Mouse (Mus musculus): ENCODE data around the gene Gbe1. TPM values are rescaled to one million over a fixed set of nuclear protein-coding genes. Genes with fewer than 3 reads are reported as not detected.

Gbe1 gene
- polyA plus RNA-seq (2016; fragmentation: Nextera tagmentation; extraction: Ambion mirVana): 14.6 and 16.2 TPM in 2 replicates

- no peaks in the 10 kb centered on the region for H3K27me3 ChIP-seq
- peak; percentile 98 for ATAC-seq (ENCODE audit: low FRiP score)
- peak within 1 kb of the TSS; percentile 66 for H3K4me2 ChIP-seq (replicated peaks)
Measured at GRCm38 (mm10) chr16:70313886-70314577, at the start of gene Gbe1. Gbe1 (plus strand) TSS chr16:70313949.

GRCm38 (mm10) chr16:70310691-70311090 is 3.1 kb upstream of the Gbe1 start:
- WGBS: 91% methylated on average over 4 of the region's 4 CpGs
- H3K36me3 ChIP-seq: no peaks in the 10 kb centered on the region
- no peaks in the 10 kb centered on the region for H3K9me3 ChIP-seq (replicated peaks)
- no peak overlapping the region for H3K27ac ChIP-seq
- no peak overlapping the region for H3K4me2 ChIP-seq (replicated peaks)
- no peak overlapping the region for H3K9ac ChIP-seq
- no peak for ATAC-seq (ENCODE audit: low FRiP score)
- no peak overlapping the region for H3K4me3 ChIP-seq
- peaks cover 4% of the 10 kb centered on the region; the same call in 1 of the 2 replicates for H3K4me1 ChIP-seq
- no peaks in the 10 kb centered on the region for H3K27me3 ChIP-seq

More at GRCm38 (mm10) chr16:70313886-70314577, at the start of gene Gbe1:
- Histone ChIP-seq H3K9ac (peak within 1 kb of the TSS; percentile 79), H3K4me1 (peaks cover 4% of the 10 kb centered on the region; the same call in 1 of the 2 replicates), H3K4me3 (peak within 1 kb of the TSS; percentile 67), H3K36me3 (no peaks in the 10 kb centered on the region), H3K9me3 (replicated peaks) (no peaks in the 10 kb centered on the region), H3K27ac (peak within 1 kb of the TSS; percentile 91)
- under 1% methylated on average over 71 of the region's 82 CpGs for WGBS

- Histone ChIP-seq H3K9ac (peak overlapping the region; percentile 79), H3K4me3 (peak overlapping the region; percentile 67), H3K27me3 (no peaks in the 10 kb centered on the region), H3K4me1 (peaks cover 4% of the 10 kb centered on the region; the same call in 1 of the 2 replicates), H3K36me3 (no peaks in the 10 kb centered on the region), H3K4me2 (replicated peaks) (peak overlapping the region; percentile 66), H3K9me3 (replicated peaks) (no peaks in the 10 kb centered on the region), H3K27ac (peak overlapping the region; percentile 91)
- 6% methylated on average over 7 of the region's 7 CpGs for WGBS
- ATAC-seq (ENCODE audit: low FRiP score): peak; percentile 1; the same call in 1 of the 2 replicates
Measured at GRCm38 (mm10) chr16:70313496-70313885, 258 bp upstream of the Gbe1 start.

- Histone ChIP-seq H3K9ac (peak overlapping the region; percentile 79; the same call in 1 of the 2 replicates), H3K27ac (peak overlapping the region; percentile 91), H3K4me1 (peaks cover 4% of the 10 kb centered on the region; the same call in 1 of the 2 replicates), H3K27me3 (no peaks in the 10 kb centered on the region), H3K9me3 (replicated peaks) (no peaks in the 10 kb centered on the region), H3K4me3 (peak overlapping the region; percentile 67), H3K36me3 (no peaks in the 10 kb centered on the region), H3K4me2 (replicated peaks) (peak overlapping the region; percentile 66)
- 1% methylated on average over 9 of the region's 9 CpGs for WGBS
- peak; percentile 2; the same call in 1 of the 2 replicates for ATAC-seq (ENCODE audit: low FRiP score)
Measured at GRCm38 (mm10) chr16:70314578-70314930, 805 bp downstream of the Gbe1 start.

GRCm38 (mm10) chr16:70315261-70315660 is 1.5 kb downstream of the Gbe1 start:
- no peaks in the 10 kb centered on the region for H3K9me3 ChIP-seq (replicated peaks)
- H3K9ac ChIP-seq: no peak overlapping the region
- no peak overlapping the region for H3K27ac ChIP-seq
- WGBS: 47% methylated on average over 3 of the region's 3 CpGs
- H3K36me3 ChIP-seq: no peaks in the 10 kb centered on the region
- H3K4me1 ChIP-seq: peaks cover 4% of the 10 kb centered on the region; the same call in 1 of the 2 replicates
- H3K4me2 ChIP-seq (replicated peaks): no peak overlapping the region
- no peak for ATAC-seq (ENCODE audit: low FRiP score)
- no peak overlapping the region for H3K4me3 ChIP-seq
- no peaks in the 10 kb centered on the region for H3K27me3 ChIP-seq

- H3K4me2 ChIP-seq (replicated peaks): no peak overlapping the region
- peaks cover 4% of the 10 kb centered on the region; the same call in 1 of the 2 replicates for H3K4me1 ChIP-seq
- peak; percentile 17; the same call in 1 of the 2 replicates for ATAC-seq (ENCODE audit: low FRiP score)
- no peaks in the 10 kb centered on the region for H3K9me3 ChIP-seq (replicated peaks)
- WGBS: 43% methylated on average over 3 of the region's 3 CpGs
- peaks cover 2% of the 10 kb centered on the region; the same call in 1 of the 2 replicates for H3K27me3 ChIP-seq
- H3K36me3 ChIP-seq: no peaks in the 10 kb centered on the region
- no peak overlapping the region for H3K4me3 ChIP-seq
- H3K27ac ChIP-seq: no peak overlapping the region
- H3K9ac ChIP-seq: no peak overlapping the region
Measured at GRCm38 (mm10) chr16:70315862-70316390, 2.2 kb downstream of the Gbe1 start.

- H3K9me3 ChIP-seq (replicated peaks): no peaks in the 10 kb centered on the region
- no peak overlapping the region for H3K27ac ChIP-seq
- H3K4me1 ChIP-seq: peaks cover 3% of the 10 kb centered on the region; the same call in 1 of the 2 replicates
- ATAC-seq (ENCODE audit: low FRiP score): no peak
- no peaks in the 10 kb centered on the region for H3K36me3 ChIP-seq
- no peak overlapping the region for H3K9ac ChIP-seq
- no peak overlapping the region for H3K4me3 ChIP-seq
- H3K4me2 ChIP-seq (replicated peaks): no peak overlapping the region
- WGBS: 87% methylated on average over 6 of the region's 6 CpGs
- H3K27me3 ChIP-seq: peaks cover 2% of the 10 kb centered on the region; the same call in 1 of the 2 replicates
Measured at GRCm38 (mm10) chr16:70319388-70319787, 5.6 kb downstream of the Gbe1 start.

GRCm38 (mm10) chr16:70320612-70321280 is 7.0 kb downstream of the Gbe1 start:
- no peak overlapping the region for H3K9ac ChIP-seq
- H3K27ac ChIP-seq: no peak overlapping the region
- no peak overlapping the region for H3K4me2 ChIP-seq (replicated peaks)
- H3K4me1 ChIP-seq: no peaks in the 10 kb centered on the region
- no peak overlapping the region for H3K4me3 ChIP-seq
- no peaks in the 10 kb centered on the region for H3K36me3 ChIP-seq
- H3K27me3 ChIP-seq: peaks cover 2% of the 10 kb centered on the region; the same call in 1 of the 2 replicates
- H3K9me3 ChIP-seq (replicated peaks): no peaks in the 10 kb centered on the region
- 78% methylated on average over 10 of the region's 10 CpGs for WGBS
- no peak for ATAC-seq (ENCODE audit: low FRiP score)

- Histone ChIP-seq H3K4me3 (no peak overlapping the region), H3K4me2 (replicated peaks) (no peak overlapping the region), H3K9ac (no peak overlapping the region), H3K9me3 (replicated peaks) (no peaks in the 10 kb centered on the region), H3K27me3 (no peaks in the 10 kb centered on the region), H3K4me1 (no peaks in the 10 kb centered on the region), H3K36me3 (no peaks in the 10 kb centered on the region), H3K27ac (no peak overlapping the region)
- no peak for ATAC-seq (ENCODE audit: low FRiP score)
- WGBS: 91% methylated on average over 9 of the region's 9 CpGs
Measured at GRCm38 (mm10) chr16:70326339-70326948, 12.7 kb downstream of the Gbe1 start.

GRCm38 (mm10) chr16:70328566-70328965 is 14.8 kb downstream of the Gbe1 start:
- H3K27me3 ChIP-seq: no peaks in the 10 kb centered on the region
- H3K4me2 ChIP-seq (replicated peaks): no peak overlapping the region
- ATAC-seq (ENCODE audit: low FRiP score): no peak
- H3K27ac ChIP-seq: no peak overlapping the region
- no peak overlapping the region for H3K4me3 ChIP-seq
- no peaks in the 10 kb centered on the region for H3K36me3 ChIP-seq
- H3K9me3 ChIP-seq (replicated peaks): no peaks in the 10 kb centered on the region
- H3K9ac ChIP-seq: no peak overlapping the region
- 88% methylated on average over 6 of the region's 6 CpGs for WGBS
- no peaks in the 10 kb centered on the region for H3K4me1 ChIP-seq

GRCm38 (mm10) chr16:70329036-70329435 is 15.3 kb downstream of the Gbe1 start:
- no peak overlapping the region for H3K4me3 ChIP-seq
- no peak overlapping the region for H3K4me2 ChIP-seq (replicated peaks)
- H3K27me3 ChIP-seq: no peaks in the 10 kb centered on the region
- H3K36me3 ChIP-seq: no peaks in the 10 kb centered on the region
- ATAC-seq (ENCODE audit: low FRiP score): no peak
- H3K4me1 ChIP-seq: no peaks in the 10 kb centered on the region
- 79% methylated on average over 10 of the region's 10 CpGs for WGBS
- no peak overlapping the region for H3K27ac ChIP-seq
- H3K9me3 ChIP-seq (replicated peaks): no peaks in the 10 kb centered on the region
- no peak overlapping the region for H3K9ac ChIP-seq

- H3K9ac ChIP-seq: no peak overlapping the region
- no peaks in the 10 kb centered on the region for H3K27me3 ChIP-seq
- ATAC-seq (ENCODE audit: low FRiP score): no peak
- H3K9me3 ChIP-seq (replicated peaks): no peaks in the 10 kb centered on the region
- H3K4me1 ChIP-seq: no peaks in the 10 kb centered on the region
- H3K36me3 ChIP-seq: no peaks in the 10 kb centered on the region
- no peak overlapping the region for H3K27ac ChIP-seq
- no peak overlapping the region for H3K4me3 ChIP-seq
- no peak overlapping the region for H3K4me2 ChIP-seq (replicated peaks)
- 82% methylated on average over 6 of the region's 6 CpGs for WGBS
Measured at GRCm38 (mm10) chr16:70329471-70329870, 15.7 kb downstream of the Gbe1 start.
